ENCODE assay signal across 10 mouse cellular contexts in the genomic region with DNA sequence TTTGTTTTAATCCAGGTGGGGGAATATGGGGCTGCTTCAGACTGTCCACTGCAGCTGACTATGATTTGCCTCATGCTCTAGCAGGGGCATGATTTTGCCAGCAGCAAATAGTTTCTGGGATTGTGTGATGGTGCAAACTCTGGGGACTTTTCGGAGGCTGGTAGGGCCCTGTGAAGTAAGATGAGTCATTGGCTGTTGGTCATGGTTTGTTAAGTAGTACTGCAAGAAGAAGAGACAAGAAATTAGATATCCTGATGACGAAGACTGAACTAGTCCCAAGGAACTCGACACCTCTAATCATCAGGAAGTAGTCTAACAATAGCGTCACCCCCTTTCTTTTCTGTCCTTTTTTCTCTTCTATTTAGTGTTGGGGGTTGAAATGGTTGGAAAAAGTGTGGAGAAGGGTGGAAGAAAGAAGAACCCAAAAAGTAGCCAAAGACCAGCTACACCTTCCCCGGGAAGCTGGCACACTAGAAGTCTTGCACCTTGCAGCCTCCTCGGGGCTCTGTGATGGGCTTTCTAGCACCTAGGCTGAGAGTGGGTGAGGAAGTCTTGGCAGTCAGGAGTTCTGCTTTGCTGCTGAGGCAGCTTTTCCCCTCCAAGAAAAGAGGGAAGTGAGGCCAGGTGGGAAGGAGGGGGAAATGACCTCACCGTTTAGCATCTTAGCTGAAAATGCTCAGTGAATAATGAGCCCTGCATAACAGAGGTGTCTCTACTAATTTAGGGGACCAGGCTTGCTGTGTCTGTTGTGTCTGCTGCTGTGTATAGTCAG. TPM values are rescaled to one million over a fixed set of nuclear protein-coding genes. Genes with fewer than 3 reads are reported as not detected.
A peak's percentile ranks its signal among the peaks of the same experiment; 100 is the strongest.
DNase-seq lines count a peak whose midpoint lies in the region; ATAC-seq lines count a peak whose summit lies in the region.
"Had no signal": no experiment of that assay in that cellular context is flagged by ENCODE, and none has a peak within 500 bp of the region (broad histone marks: within the 10 kb centered on the region; RNA-seq: fewer than 3 reads in every experiment).

No protein-coding gene starts in this region.

- peaks cover 60% of the 10 kb centered on the region for H3K4me1 ChIP-seq in midbrain, embryonic 13.5 days (replicated peaks)
- H3K4me1 ChIP-seq in midbrain, embryonic 15.5 days: peaks cover 36% of the 10 kb centered on the region
- H3K4me1 ChIP-seq in forebrain, embryonic 13.5 days: peaks cover 47% of the 10 kb centered on the region

- no peak overlapping the region for H3K4me3 ChIP-seq in midbrain, embryonic 13.5 days (replicated peaks)
- H3K4me3 ChIP-seq in midbrain, embryonic 15.5 days: no peak overlapping the region
- no peak overlapping the region for H3K4me3 ChIP-seq in forebrain, embryonic 13.5 days
- H3K4me3 ChIP-seq: midbrain, embryonic 10.5 days had no signal

- H3K27me3 ChIP-seq in midbrain, embryonic 13.5 days: no peaks in the 10 kb centered on the region
- H3K27me3 ChIP-seq in midbrain, embryonic 15.5 days (replicated peaks): no peaks in the 10 kb centered on the region
- H3K27me3 ChIP-seq in forebrain, embryonic 13.5 days: no peaks in the 10 kb centered on the region

- no peaks in the 10 kb centered on the region for H3K9me3 ChIP-seq in midbrain, embryonic 13.5 days
- no peaks in the 10 kb centered on the region for H3K9me3 ChIP-seq in midbrain, embryonic 15.5 days
- no peaks in the 10 kb centered on the region for H3K9me3 ChIP-seq in forebrain, embryonic 13.5 days (replicated peaks)
- H3K9me3 ChIP-seq: midbrain, embryonic 10.5 days had no signal

- no peak overlapping the region for H3K4me2 ChIP-seq in midbrain, embryonic 13.5 days (replicated peaks)
- H3K4me2 ChIP-seq in midbrain, embryonic 15.5 days: no peak overlapping the region
- H3K4me2 ChIP-seq in forebrain, embryonic 13.5 days: no peak overlapping the region

- 0 out of 2 replicates have a peak, but pooled peaks cover 3% of the 10 kb centered on the region for H3K36me3 ChIP-seq in midbrain, embryonic 13.5 days
- no peaks in the 10 kb centered on the region for H3K36me3 ChIP-seq in midbrain, embryonic 15.5 days (replicated peaks)
- 0 out of 2 replicates have a peak, but pooled peaks cover 6% of the 10 kb centered on the region for H3K36me3 ChIP-seq in forebrain, embryonic 13.5 days (ENCODE audit: poor library complexity, severe bottlenecking)

- peak overlapping the region; percentile 67; the same call in 1 of the 2 replicates for H3K27ac ChIP-seq in midbrain, embryonic 13.5 days
- no peak overlapping the region for H3K27ac ChIP-seq in midbrain, embryonic 15.5 days
- H3K27ac ChIP-seq in forebrain, embryonic 13.5 days: peak overlapping the region; percentile 86
- H3K27ac ChIP-seq: midbrain, embryonic 10.5 days had no signal

- ATAC-seq in frontal cortex, adult (ENCODE audit: low TSS enrichment): 0 out of 2 replicates have a peak, but pooled peaks have one; percentile 5
- no peak for ATAC-seq in midbrain, embryonic 13.5 days
- ATAC-seq in midbrain, embryonic 15.5 days (replicated peaks): no peak
- no peak for ATAC-seq in forebrain, embryonic 13.5 days
- peak; percentile 17; the same call in 1 of the 2 replicates for ATAC-seq in neutrophil, adult 5-6 weeks (ENCODE audit: extremely low read depth, insufficient number of reproducible peaks, low FRiP score, poor library complexity, severe bottlenecking)

- no peak for DNase-seq in frontal cortex, postnatal 10 days (ENCODE audit: low spot score in 2 of 2)
- no peak for DNase-seq in layer of hippocampus, adult 9-11 months
- no peak for DNase-seq in thymus, postnatal 14 days
- DNase-seq: heart, postnatal 14 days had no signal

- no peak overlapping the region for H3K9ac ChIP-seq in midbrain, embryonic 13.5 days (replicated peaks)
- no peak overlapping the region for H3K9ac ChIP-seq in midbrain, embryonic 15.5 days
- H3K9ac ChIP-seq in forebrain, embryonic 13.5 days: no peak overlapping the region

- WGBS in midbrain, embryonic 13.5 days: 90% methylated on average over 7 of the region's 7 CpGs
- 86% methylated on average over 7 of the region's 7 CpGs for WGBS in midbrain, embryonic 15.5 days
- 86% methylated on average over 7 of the region's 7 CpGs for WGBS in forebrain, embryonic 13.5 days

RNA-seq across cellular contexts. Expression of a gene that starts 24.6 kb away (rescaled TPM):
- polyA plus RNA-seq in midbrain, embryonic 13.5 days (2015; fragmentation: Nextera tagmentation; extraction: Ambion mirVana): 136 and 140 TPM in 2 replicates
- polyA plus RNA-seq in midbrain, embryonic 15.5 days (2015; fragmentation: Nextera tagmentation; extraction: Ambion mirVana): 110 and 115 TPM in 2 replicates
- polyA plus RNA-seq in forebrain, embryonic 13.5 days (2015; fragmentation: Nextera tagmentation; extraction: Ambion mirVana): 146 and 152 TPM in 2 replicates
- total RNA-seq in neutrophil, adult 5-6 weeks (2017): 123 and 125 TPM in 2 replicates

RNA-seq across cellular contexts. Expression of a gene that starts 27.0 kb away (rescaled TPM):
- 2.0 and 3.1 TPM in 2 replicates for polyA plus RNA-seq in midbrain, embryonic 13.5 days (2015; fragmentation: Nextera tagmentation; extraction: Ambion mirVana)
- polyA plus RNA-seq in midbrain, embryonic 15.5 days (2015; fragmentation: Nextera tagmentation; extraction: Ambion mirVana): 5.5 and 6.4 TPM in 2 replicates
- polyA plus RNA-seq in forebrain, embryonic 13.5 days (2015; fragmentation: Nextera tagmentation; extraction: Ambion mirVana): 2.1 and 2.2 TPM in 2 replicates
- 110 and 138 TPM in 2 replicates for total RNA-seq in neutrophil, adult 5-6 weeks (2017)

RNA-seq across cellular contexts. Expression of a gene that starts 56.7 kb away (rescaled TPM):
- polyA plus RNA-seq in midbrain, embryonic 13.5 days (2015; fragmentation: Nextera tagmentation; extraction: Ambion mirVana): 33.8 and 36.6 TPM in 2 replicates
- 30.1 and 35.4 TPM in 2 replicates for polyA plus RNA-seq in midbrain, embryonic 15.5 days (2015; fragmentation: Nextera tagmentation; extraction: Ambion mirVana)
- 30.0 and 31.5 TPM in 2 replicates for polyA plus RNA-seq in forebrain, embryonic 13.5 days (2015; fragmentation: Nextera tagmentation; extraction: Ambion mirVana)
- total RNA-seq in neutrophil, adult 5-6 weeks (2017): 13.8 and 14.0 TPM in 2 replicates

Comparison
In these comparisons a context has a peak if more than half of its experiments do, and no peak if none do; other contexts are left out.
1. ATAC-seq: peak in frontal cortex, adult (single experiment) and neutrophil, adult 5-6 weeks (single experiment); none in midbrain, embryonic 13.5 days (single experiment), midbrain, embryonic 15.5 days (single experiment) and forebrain, embryonic 13.5 days (single experiment).